Mouse (Mus musculus) ES-E14 (cell line): ENCODE results near the gene Rad51b. TPM values are rescaled to one million over a fixed set of nuclear protein-coding genes. Genes with fewer than 3 reads are reported as not detected.

ENCODE experiments used
- DNase-seq: peaks from one replicate; pipeline ENCODE4 v3.0.0-alpha.2; 2013; ENCODE audit warnings: low read depth, low spot score
- H3K27ac ChIP-seq: 2 replicates; pipeline ENCODE4 v1.5.1; 2012; ENCODE audit warnings: low read depth, mild to moderate bottlenecking, low read length, moderate library complexity, mixed read lengths; ENCODE audit not compliant: poor library complexity, insufficient read depth, severe bottlenecking
- H3K36me3 ChIP-seq: 2 replicates; pipeline ENCODE4 v1.6.1; 2012; ENCODE audit warnings: mild to moderate bottlenecking, low read length, moderate library complexity, mixed read lengths; ENCODE audit not compliant: control insufficient read depth, poor library complexity, insufficient read depth, severe bottlenecking
- H3K4me1 ChIP-seq, 2 experiments: fragments of 150-350 bp in 1 of 2; sonication (generic) in 1 of 2; 2 replicates each; pipeline ENCODE4 v1.6.1; 2012; ENCODE audit warnings: low read length in 2 of 2, mild to moderate bottlenecking in 1 of 2, mixed read lengths in 1 of 2; ENCODE audit not compliant: control insufficient read depth in 2 of 2, insufficient read depth in 2 of 2, poor library complexity in 1 of 2
- H3K4me3 ChIP-seq, 2 experiments: fragments of 150-350 bp in 1 of 2; sonication (generic) in 1 of 2; 2 replicates each; pipeline ENCODE4 v1.5.1; 2012; ENCODE audit warnings: low read length in 2 of 2, low read depth in 1 of 2, mild to moderate bottlenecking in 1 of 2, mixed read lengths in 1 of 2; ENCODE audit not compliant: insufficient read depth in 1 of 2, poor library complexity in 1 of 2, severe bottlenecking in 1 of 2
- H3K9ac ChIP-seq: 2 replicates; pipeline ENCODE4 v1.6.1; 2012; ENCODE audit warnings: low read depth, mild to moderate bottlenecking, low read length, mixed read lengths; ENCODE audit not compliant: poor library complexity, insufficient read depth, severe bottlenecking
- H3K9me3 ChIP-seq: fragments of 150-350 bp; sonication (generic); 2 replicates; pipeline ENCODE4 v1.6.1; 2012; ENCODE audit warnings: low read depth, mild to moderate bottlenecking, low read length; ENCODE audit not compliant: control insufficient read depth, insufficient read depth
- CHD2 ChIP-seq: IDR thresholded peaks from 2 replicates; pipeline ENCODE4 v1.6.1; 2014; ENCODE audit warnings: mild to moderate bottlenecking, low read depth, low read length, inconsistent platforms
- HCFC1 ChIP-seq: IDR thresholded peaks from 2 replicates; pipeline ENCODE4 v1.6.1; 2012; ENCODE audit warnings: low read length, inconsistent platforms, borderline replicate concordance; ENCODE audit not compliant: insufficient read depth
- MAFK ChIP-seq: IDR thresholded peaks from 2 replicates; pipeline ENCODE4 v1.6.1; 2014; ENCODE audit warnings: mild to moderate bottlenecking, low read depth, low read length, inconsistent platforms; ENCODE audit not compliant: insufficient read depth
- ZC3H11A ChIP-seq: IDR thresholded peaks from 2 replicates; pipeline ENCODE4 v1.6.1; 2012; ENCODE audit warnings: low read depth, mild to moderate bottlenecking, inconsistent platforms, low read length, borderline replicate concordance
- ZNF384 ChIP-seq: IDR thresholded peaks from 2 replicates; pipeline ENCODE4 v1.6.1; 2012; ENCODE audit warnings: low read depth, low read length, inconsistent platforms
- in situ Hi-C, 2 experiments: fragments of 600-800 bp; cut with MboI; formaldehyde crosslinking; loops; one replicate each; pipeline ENCODE4 v1.15.1; 2025; ENCODE audit warnings: low sequenced_read_pairs in 2 of 2, inconsistent platforms in 1 of 2; ENCODE audit not compliant: unreplicated experiment in 2 of 2
- total RNA-seq: library from RNA; depleted of rRNA; stranded (reverse); fragments of 300-350 nt; gene quantifications from 2 replicates; pipeline ENCODE4 v1.2.3, GENCODE M21; 2012

The Rad51b gene
- total RNA-seq, 1 experiment = 6.7 TPM

GRCm38 (mm10) chr12:79645656-79646055, 348.6 kb downstream of the Rad51b start:
- in situ Hi-C loops = no loop called here
- H3K4me3 ChIP-seq = no peak overlapping the region

GRCm38 (mm10) chr12:79646646-79647164, 349.6 kb downstream of the Rad51b start:
- H3K9me3 ChIP-seq = no peaks in the 10 kb centered on the region
- in situ Hi-C loops = no loop called here
- no peak overlapping the region for H3K27ac ChIP-seq
- H3K4me1 ChIP-seq = no peaks in the 10 kb centered on the region
- no peak overlapping the region for H3K9ac ChIP-seq
- no peaks in the 10 kb centered on the region for H3K36me3 ChIP-seq
- no peak for DNase-seq
- H3K4me3 ChIP-seq = no peak overlapping the region
- no peak for TF ChIP-seq CHD2
- TF ChIP-seq ZC3H11A = no peak
- TF ChIP-seq ZNF384 = no peak
- TF ChIP-seq MAFK = no peak
- TF ChIP-seq HCFC1 = no peak

More at GRCm38 (mm10) chr12:79645656-79646055, 348.6 kb downstream of the Rad51b start:
- no peak overlapping the region for H3K27ac ChIP-seq
- H3K9me3 ChIP-seq = no peaks in the 10 kb centered on the region
- DNase-seq = no peak
- no peaks in the 10 kb centered on the region for H3K36me3 ChIP-seq
- no peak overlapping the region for H3K9ac ChIP-seq
- TF ChIP-seq ZNF384 = no peak
- TF ChIP-seq MAFK = no peak
- TF ChIP-seq HCFC1 = no peak
- no peak for TF ChIP-seq CHD2
- no peak for TF ChIP-seq ZC3H11A
- H3K4me1 ChIP-seq = no peaks in the 10 kb centered on the region

- in situ Hi-C loops = no loop called here
- H3K4me3 ChIP-seq = no peak overlapping the region
- no peaks in the 10 kb centered on the region for H3K9me3 ChIP-seq
- no peak for TF ChIP-seq ZC3H11A
- TF ChIP-seq ZNF384 = no peak
- TF ChIP-seq MAFK = no peak
- no peak for TF ChIP-seq HCFC1
- TF ChIP-seq CHD2 = no peak
- no peak overlapping the region for H3K9ac ChIP-seq
- no peaks in the 10 kb centered on the region for H3K4me1 ChIP-seq
- H3K36me3 ChIP-seq = no peaks in the 10 kb centered on the region
- no peak for DNase-seq
- H3K27ac ChIP-seq = no peak overlapping the region
Measured at GRCm38 (mm10) chr12:79647382-79647781, 350.3 kb downstream of the Rad51b start.

GRCm38 (mm10) chr12:79647976-79648375, 350.9 kb downstream of the Rad51b start:
- H3K4me1 ChIP-seq = no peaks in the 10 kb centered on the region
- no peak for TF ChIP-seq ZC3H11A
- TF ChIP-seq ZNF384 = no peak
- TF ChIP-seq HCFC1 = no peak
- no peak for TF ChIP-seq CHD2
- no peak for TF ChIP-seq MAFK
- DNase-seq = no peak
- H3K36me3 ChIP-seq = no peaks in the 10 kb centered on the region
- H3K4me3 ChIP-seq = no peak overlapping the region
- no peak overlapping the region for H3K9ac ChIP-seq
- in situ Hi-C loops = no loop called here
- no peak overlapping the region for H3K27ac ChIP-seq
- no peaks in the 10 kb centered on the region for H3K9me3 ChIP-seq
